7 mouse cellular contexts compared by ENCODE assay signal in genomic region chrX:75672976-75673375, GRCm38 (mm10).
DNase-seq lines count a peak whose midpoint lies in the region; ATAC-seq lines count a peak whose summit lies in the region.

No protein-coding gene starts in this region.

- H3K4me1 ChIP-seq in lung, embryonic 16.5 days (replicated peaks; ENCODE audit: control insufficient read depth, insufficient read depth, low read length), result no peaks in the 10 kb centered on the region
- no peaks in the 10 kb centered on the region for H3K4me1 ChIP-seq in embryonic facial prominence, embryonic 12.5 days
- no peaks in the 10 kb centered on the region for H3K4me1 ChIP-seq in heart, embryonic 15.5 days (replicated peaks)
- no peaks in the 10 kb centered on the region for H3K4me1 ChIP-seq in neural tube, embryonic 13.5 days (replicated peaks)

- H3K4me3 ChIP-seq in lung, embryonic 16.5 days (ENCODE audit: low read length), result peak overlapping the region; percentile 31
- peak overlapping the region; percentile 16; the same call in 1 of the 2 replicates for H3K4me3 ChIP-seq in embryonic facial prominence, embryonic 12.5 days
- peak overlapping the region; percentile 33 for H3K4me3 ChIP-seq in heart, embryonic 15.5 days
- peak overlapping the region; percentile 22; the same call in 1 of the 2 replicates for H3K4me3 ChIP-seq in neural tube, embryonic 13.5 days

- no peaks in the 10 kb centered on the region for H3K36me3 ChIP-seq in lung, embryonic 16.5 days (ENCODE audit: control insufficient read depth, insufficient read depth, low read length)
- no peaks in the 10 kb centered on the region for H3K36me3 ChIP-seq in embryonic facial prominence, embryonic 12.5 days
- no peaks in the 10 kb centered on the region for H3K36me3 ChIP-seq in heart, embryonic 15.5 days
- no peaks in the 10 kb centered on the region for H3K36me3 ChIP-seq in neural tube, embryonic 13.5 days

- no peaks in the 10 kb centered on the region for H3K27me3 ChIP-seq in lung, embryonic 16.5 days (ENCODE audit: control insufficient read depth, insufficient read depth, low read depth, low read length)
- H3K27me3 ChIP-seq in embryonic facial prominence, embryonic 12.5 days, result no peaks in the 10 kb centered on the region
- H3K27me3 ChIP-seq in heart, embryonic 15.5 days, result no peaks in the 10 kb centered on the region
- H3K27me3 ChIP-seq in neural tube, embryonic 13.5 days, result no peaks in the 10 kb centered on the region

- peak overlapping the region; percentile 57 for H3K9ac ChIP-seq in lung, embryonic 16.5 days (ENCODE audit: low read length)
- 0 out of 2 replicates have a peak overlapping the region, but pooled peaks have one; percentile 24 for H3K9ac ChIP-seq in embryonic facial prominence, embryonic 12.5 days
- 0 out of 2 replicates have a peak overlapping the region, but pooled peaks have one; percentile 25 for H3K9ac ChIP-seq in heart, embryonic 15.5 days
- H3K9ac ChIP-seq in neural tube, embryonic 13.5 days, result peak overlapping the region; percentile 38; the same call in 1 of the 2 replicates

- H3K27ac ChIP-seq in lung, embryonic 16.5 days (ENCODE audit: low read length), result no peak overlapping the region
- no peak overlapping the region for H3K27ac ChIP-seq in embryonic facial prominence, embryonic 12.5 days
- H3K27ac ChIP-seq in heart, embryonic 15.5 days, result no peak overlapping the region
- H3K27ac ChIP-seq in neural tube, embryonic 13.5 days (replicated peaks), result no peak overlapping the region

- WGBS in lung, embryonic 16.5 days, result 83% methylated on average over 13 of the region's 13 CpGs
- WGBS in embryonic facial prominence, embryonic 12.5 days, result 82% methylated on average over 13 of the region's 13 CpGs
- WGBS in heart, embryonic 15.5 days, result 76% methylated on average over 13 of the region's 13 CpGs
- WGBS in neural tube, embryonic 13.5 days, result 90% methylated on average over 13 of the region's 13 CpGs

- ATAC-seq in lung, embryonic 16.5 days (ENCODE audit: low read depth), result no peak
- no peak for ATAC-seq in embryonic facial prominence, embryonic 12.5 days (ENCODE audit: insufficient number of reproducible peaks, insufficient read depth, low FRiP score, low TSS enrichment)
- ATAC-seq in heart, embryonic 15.5 days (replicated peaks; ENCODE audit: insufficient number of reproducible peaks, insufficient read depth, low FRiP score, low read depth), result no peak
- peak; percentile 0 for ATAC-seq in neural tube, embryonic 13.5 days (ENCODE audit: low read depth)

- intact Hi-C loops in left cerebral cortex, postnatal 25 days (cut with DNase I), result loop anchor here (5.0 to 10.0 kb wide), 2 partner anchors 98 to 529 kb away; partner anchors contain the start of gene Rab39b

- DNase-seq in lung, postnatal 25 days (ENCODE audit: low spot score), result no peak
- DNase-seq in left cerebral cortex, postnatal 25 days (ENCODE audit: low spot score in 2 of 2), result peak; percentile 5 to 6
- DNase-seq in ovary, adult 18-20 months (ENCODE audit: low spot score), result no peak

- H3K4me2 ChIP-seq in lung, embryonic 16.5 days (ENCODE audit: low read depth, low read length), result peak overlapping the region; percentile 37
- H3K4me2 ChIP-seq in embryonic facial prominence, embryonic 12.5 days (replicated peaks), result no peak overlapping the region
- peak overlapping the region; percentile 53 for H3K4me2 ChIP-seq in heart, embryonic 15.5 days
- peak overlapping the region; percentile 40 for H3K4me2 ChIP-seq in neural tube, embryonic 13.5 days

- H3K9me3 ChIP-seq in lung, embryonic 16.5 days (ENCODE audit: control insufficient read depth, low read length), result no peaks in the 10 kb centered on the region
- no peaks in the 10 kb centered on the region for H3K9me3 ChIP-seq in embryonic facial prominence, embryonic 12.5 days
- no peaks in the 10 kb centered on the region for H3K9me3 ChIP-seq in heart, embryonic 15.5 days (replicated peaks)
- 0 out of 2 replicates have a peak, but pooled peaks cover 2% of the 10 kb centered on the region for H3K9me3 ChIP-seq in neural tube, embryonic 13.5 days

Comparison
In these comparisons a context has a peak if more than half of its experiments do, and no peak if none do; other contexts are left out.
1. DNase-seq: peak in left cerebral cortex, postnatal 25 days (2 of 2); none in lung, postnatal 25 days (single experiment) and ovary, adult 18-20 months (single experiment).
2. Peak in every context shown above with its lines, with median percentiles within 50 percentile points of each other: H3K4me3 ChIP-seq and H3K9ac ChIP-seq.